Mouse (Mus musculus): ENCODE measurements at regions not wholly inside any gene's neighbourhood (a gene's known extent, or its start where the extent isn't known, plus 50 kb on each side); places are given as distances from the start of the nearest gene placed in this dataset.
"Not testable (repeated sequence)": the region's sequence is repeated elsewhere in the genome, so short reads cannot be mapped to it uniquely, and the experiment has no call there.

GRCm38 (mm10) chr14:114001377-114001776 lies 687.0 kb downstream of the Tpm3-rs7 start:
- DNase-seq (ENCODE audit: low spot score): no peak

- no peak for DNase-seq (ENCODE audit: low spot score)
These were observed 688.0 kb downstream of the Tpm3-rs7 start for GRCm38 (mm10) chr14:114002420-114002819.

DNA sequence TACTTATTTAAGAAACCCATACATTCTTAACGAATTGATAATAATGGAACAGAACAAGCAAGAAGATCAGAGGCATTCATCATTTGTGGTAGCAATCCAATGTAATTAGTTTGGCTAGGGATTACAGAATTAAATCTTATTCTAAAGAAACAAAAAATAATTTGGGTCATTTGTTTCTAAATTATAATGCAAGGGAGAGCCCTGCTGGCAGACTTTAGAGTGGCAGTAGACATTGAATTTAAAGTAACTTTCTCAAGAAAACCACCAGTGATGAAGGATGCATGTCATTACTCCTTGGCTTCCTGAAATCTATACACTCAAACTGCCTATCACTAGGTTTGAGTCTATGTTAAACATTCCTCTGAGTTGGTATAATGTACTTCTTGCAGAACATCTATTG lies 722.7 kb downstream of the Tpm3-rs7 start:
- DNase-seq (ENCODE audit: low spot score): no peak

DNA sequence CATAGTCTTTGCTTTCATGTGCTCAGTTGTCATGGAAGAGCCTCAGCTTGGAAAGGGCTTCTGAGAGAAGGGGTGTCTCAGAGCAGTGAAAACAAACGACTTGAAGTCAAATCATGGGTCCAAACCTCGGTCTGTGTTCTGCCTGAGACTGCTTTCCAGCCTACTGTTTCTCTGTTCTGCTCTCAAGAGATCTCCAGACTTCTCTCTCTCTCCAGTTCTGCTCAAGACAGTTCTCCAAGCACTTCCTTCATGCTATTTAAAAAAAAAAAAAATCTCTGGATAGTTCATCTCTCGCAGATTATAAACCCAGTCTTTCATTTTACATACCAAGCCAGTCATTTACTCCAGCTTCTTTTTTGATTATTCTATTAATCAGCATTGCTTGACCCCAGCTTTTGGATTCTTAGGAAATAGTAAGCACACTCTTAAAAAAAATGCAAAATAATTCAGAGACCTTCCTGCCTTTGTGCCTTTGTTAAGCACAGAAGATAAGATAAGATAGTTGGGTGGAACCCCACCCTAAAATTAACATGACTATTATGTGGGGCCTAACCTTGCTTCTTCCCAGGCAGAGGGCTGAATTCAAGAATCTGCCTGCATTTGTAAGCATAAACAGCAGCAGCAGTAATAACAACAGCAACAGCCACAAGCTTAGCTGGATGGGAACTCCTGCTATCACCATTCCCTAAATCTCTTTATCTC lies 724.4 kb downstream of the Tpm3-rs7 start:
- no peak for DNase-seq (ENCODE audit: low spot score)

GRCm38 (mm10) chr14:114053558-114054235 lies 739.3 kb downstream of the Tpm3-rs7 start:
- DNase-seq (ENCODE audit: low spot score): no peak

GRCm38 (mm10) chr14:114061347-114061746 lies 746.9 kb downstream of the Tpm3-rs7 start:
- DNase-seq (ENCODE audit: low spot score): no peak

GRCm38 (mm10) chr14:114062582-114062981 lies 748.2 kb downstream of the Tpm3-rs7 start:
- no peak for DNase-seq (ENCODE audit: low spot score)

DNA sequence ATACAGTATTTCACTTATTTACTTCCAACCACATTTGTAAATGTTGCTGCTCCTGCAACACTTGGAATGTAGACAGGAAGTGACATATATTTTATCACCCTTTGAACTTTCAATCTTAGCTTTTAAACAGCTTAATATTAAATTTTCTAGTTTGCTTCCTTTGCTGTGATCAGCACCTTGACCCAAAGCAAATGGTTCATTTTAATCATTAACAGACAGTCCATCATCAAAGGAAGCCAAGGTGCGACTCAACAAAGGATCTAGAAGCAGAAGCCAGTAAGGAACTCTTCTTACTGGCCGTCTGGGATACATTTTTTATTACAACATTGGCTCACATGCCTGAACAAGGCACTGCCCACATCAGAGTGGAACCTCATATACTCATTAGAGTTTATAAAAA lies 758.8 kb downstream of the Tpm3-rs7 start:
- no peak for DNase-seq (ENCODE audit: low spot score)

DNA sequence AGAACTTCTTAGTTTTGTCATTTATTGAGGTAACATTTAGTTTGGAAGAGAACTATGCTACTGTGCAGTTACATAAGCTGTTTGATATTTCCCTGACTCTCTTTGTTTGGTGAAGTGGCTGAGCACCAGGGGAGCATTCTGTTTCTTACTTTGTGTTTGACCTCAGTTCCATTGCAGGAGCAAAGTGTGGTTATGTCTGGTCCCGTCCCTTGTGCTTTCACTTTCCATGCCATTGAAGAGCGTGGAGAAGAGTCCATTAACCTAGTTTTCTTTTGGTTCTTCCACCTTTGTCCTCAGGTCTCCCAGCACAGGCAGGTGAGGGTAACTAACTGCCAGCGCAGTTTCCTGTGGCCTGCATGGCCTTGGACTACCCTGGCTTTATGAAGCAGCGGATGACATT lies 759.6 kb downstream of the Tpm3-rs7 start:
- DNase-seq (ENCODE audit: low spot score): no peak

- no peak for DNase-seq (ENCODE audit: low spot score)
These were observed 792.4 kb downstream of the Tpm3-rs7 start for GRCm38 (mm10) chr14:114106786-114107185.

GRCm38 (mm10) chr14:114128491-114128890 lies 814.1 kb downstream of the Tpm3-rs7 start:
- DNase-seq (ENCODE audit: low spot score): no peak

- DNase-seq (ENCODE audit: low spot score): no peak
These were observed 851.6 kb downstream of the Tpm3-rs7 start for GRCm38 (mm10) chr14:114166005-114166404.

GRCm38 (mm10) chr14:114215609-114216008 lies 876.4 kb upstream of the Gpc5 start:
- no peak for DNase-seq (ENCODE audit: low spot score)

GRCm38 (mm10) chr14:114220868-114221267 lies 871.1 kb upstream of the Gpc5 start:
- DNase-seq (ENCODE audit: low spot score): peak; percentile 3

GRCm38 (mm10) chr14:114230711-114231110 lies 861.3 kb upstream of the Gpc5 start:
- no peak for DNase-seq (ENCODE audit: low spot score)

- DNase-seq (ENCODE audit: low spot score): no peak
These were observed 837.0 kb upstream of the Gpc5 start for GRCm38 (mm10) chr14:114255037-114255436.

GRCm38 (mm10) chr14:114261657-114262056 lies 830.4 kb upstream of the Gpc5 start:
- DNase-seq (ENCODE audit: low spot score): no peak

- DNase-seq (ENCODE audit: low spot score): no peak
These were observed 791.4 kb upstream of the Gpc5 start for GRCm38 (mm10) chr14:114300611-114301010.

- DNase-seq (ENCODE audit: low spot score): no peak
These were observed 784.5 kb upstream of the Gpc5 start for GRCm38 (mm10) chr14:114307479-114307878.

DNA sequence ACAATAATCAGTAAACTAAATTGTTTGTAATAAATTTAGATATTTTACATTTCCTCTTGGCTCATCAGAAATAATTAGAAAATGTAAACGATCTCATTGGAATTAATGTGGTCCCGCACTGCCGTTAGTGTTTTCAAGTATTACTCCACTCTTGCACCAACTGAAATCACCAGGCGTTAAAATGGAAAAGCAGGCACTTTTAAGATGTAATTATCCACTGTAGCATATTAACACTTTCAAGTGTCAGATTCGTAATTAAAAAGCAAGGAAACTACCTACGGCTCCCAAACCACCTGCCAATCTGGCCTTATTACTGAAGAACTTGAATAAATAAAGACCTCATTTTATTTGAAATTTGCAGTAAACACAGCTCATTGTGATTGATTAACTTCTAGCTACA lies 759.4 kb upstream of the Gpc5 start:
- DNase-seq (ENCODE audit: low spot score): no peak

DNA sequence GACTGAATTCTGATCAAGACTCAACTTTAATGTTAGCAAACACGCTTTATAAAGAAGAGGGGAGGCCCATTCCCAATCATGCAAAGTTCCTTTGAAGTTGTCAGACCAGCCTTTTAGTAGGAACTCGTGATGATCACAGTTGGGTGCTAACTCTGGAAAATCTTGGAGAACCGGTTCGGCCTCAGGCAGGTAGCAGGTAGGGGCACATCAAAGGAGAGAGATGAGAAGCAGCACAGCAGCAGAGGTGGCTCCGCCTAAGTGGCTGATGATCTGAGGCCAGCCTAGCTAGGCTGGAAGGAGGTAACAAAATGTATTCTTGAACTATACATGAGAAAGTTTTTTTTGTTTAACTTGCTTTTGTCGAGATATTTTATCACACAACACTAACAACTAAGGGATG lies 742.7 kb upstream of the Gpc5 start:
- no peak for DNase-seq (ENCODE audit: low spot score)

GRCm38 (mm10) chr14:114349816-114350215 lies 742.2 kb upstream of the Gpc5 start:
- not testable (repeated sequence) for DNase-seq (ENCODE audit: low spot score)

DNA sequence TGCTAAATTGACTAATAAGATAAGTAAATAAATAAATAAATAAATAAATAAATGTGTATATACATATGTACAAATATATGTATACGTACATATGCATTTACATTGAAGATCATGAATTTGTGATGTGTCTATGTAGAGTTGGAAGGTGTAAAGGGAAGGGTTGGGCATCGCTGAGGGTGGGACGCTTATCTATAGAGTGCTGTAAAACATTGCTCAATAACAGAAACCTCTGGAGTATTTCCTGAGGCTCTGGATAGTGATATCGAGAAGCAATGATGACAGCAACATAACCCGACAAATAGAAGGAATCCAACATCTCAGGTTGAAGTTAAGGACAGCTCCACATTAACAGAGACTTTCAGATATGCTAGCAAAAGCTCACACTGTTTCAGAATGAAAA lies 739.7 kb upstream of the Gpc5 start:
- DNase-seq (ENCODE audit: low spot score): no peak

GRCm38 (mm10) chr14:114374847-114375246 lies 717.2 kb upstream of the Gpc5 start:
- DNase-seq (ENCODE audit: low spot score): no peak

Measured in adipocyte (in vitro differentiated cells).